Mouse (Mus musculus) stomach, postnatal 0 days (tissue): Measurements from ENCODE around the gene Spink4. TPM values are rescaled to one million over a fixed set of nuclear protein-coding genes. Genes with fewer than 3 reads are reported as not detected.

Experiments
- ATAC-seq: fragments of 200-750 bp; cut with Nextera tagmentation; 2 replicates; pipeline ENCODE4 v1.8.0; 2017; ENCODE audit not compliant: low FRiP score, low TSS enrichment
- DNase-seq: peaks from one replicate; pipeline ENCODE4 v3.0.0-alpha.2; 2016; ENCODE audit warnings: low spot score
- H3K27ac ChIP-seq: fragments of 300-500 bp; sonication (generic); replicated peaks from 2 replicates; pipeline ENCODE4 v1.5.1; 2014; ENCODE audit warnings: mild to moderate bottlenecking, control low read depth
- H3K27me3 ChIP-seq: fragments of 300-500 bp; sonication (generic); 2 replicates; pipeline ENCODE4 v1.6.1; 2014; ENCODE audit warnings: low read length; ENCODE audit not compliant: control insufficient read depth, insufficient read depth
- H3K36me3 ChIP-seq: fragments of 300-500 bp; sonication (generic); 2 replicates; pipeline ENCODE4 v1.6.1; 2014; ENCODE audit warnings: low read length, mixed read lengths; ENCODE audit not compliant: control insufficient read depth, insufficient read depth
- H3K4me1 ChIP-seq: fragments of 300-500 bp; sonication (generic); replicated peaks from 2 replicates; pipeline ENCODE4 v1.6.1; 2014; ENCODE audit warnings: antibody characterized with exemption; ENCODE audit not compliant: control insufficient read depth, insufficient read depth
- H3K4me2 ChIP-seq: fragments of 300-500 bp; sonication (generic); replicated peaks from 2 replicates; pipeline ENCODE4 v1.6.1; 2014; ENCODE audit warnings: low read depth, mild to moderate bottlenecking, control low read depth, moderate library complexity
- H3K4me3 ChIP-seq: fragments of 300-500 bp; sonication (generic); 2 replicates; pipeline ENCODE4 v1.5.1; 2014; ENCODE audit warnings: low read depth, low read length, control low read depth
- H3K9ac ChIP-seq: fragments of 300-500 bp; sonication (generic); 2 replicates; pipeline ENCODE4 v1.6.1; 2014; ENCODE audit warnings: mild to moderate bottlenecking, low read length, control low read depth, mixed read lengths
- H3K9me3 ChIP-seq: fragments of 300-500 bp; sonication (generic); 2 replicates; pipeline ENCODE4 v1.6.1; 2016; ENCODE audit warnings: low read length; ENCODE audit not compliant: control insufficient read depth
- CTCF ChIP-seq: IDR thresholded peaks from 2 replicates; pipeline ENCODE4 v1.5.1; 2016; ENCODE audit warnings: antibody characterized with exemption, low read depth, mild to moderate bottlenecking, moderate library complexity
- EP300 ChIP-seq: optimal IDR thresholded peaks from 2 replicates; pipeline ENCODE3; 2016; ENCODE audit warnings: antibody characterized with exemption
- WGBS: fragments of 180-500 bp; shearing (Covaris S2); extraction: QIAGEN DNeasy Blood & Tissue Kit; methylation state at CpG from one replicate; pipeline ENCODE4 v1.1.7; 2014; 5-methylcytosine and 5-hydroxymethylcytosine counted together
- polyA plus RNA-seq: library from polyadenylated mRNA; unstranded; fragments of >200 nt; fragmentation: Nextera tagmentation; extraction: Ambion mirVana; gene quantifications from 2 replicates; pipeline ENCODE4 v1.2.1, GENCODE M21; 2015

Gene Spink4
- 75.5 and 86.9 TPM in 2 replicates for polyA plus RNA-seq

- no peaks in the 10 kb centered on the region; the same call in 1 of the 2 replicates for H3K4me1 ChIP-seq
- H3K9ac ChIP-seq, result no peak within 1 kb of the TSS
- H3K9me3 ChIP-seq, result no peaks in the 10 kb centered on the region
- H3K4me2 ChIP-seq, result no peak within 1 kb of the TSS
- TF ChIP-seq EP300, result no peak
- no peaks in the 10 kb centered on the region for H3K36me3 ChIP-seq
- ATAC-seq (peak; percentile 28; the same call in 1 of the 2 replicates), DNase-seq (peak; percentile 66)
- 14% methylated on average over 3 of the region's 3 CpGs for WGBS
- H3K27ac ChIP-seq, result no peak within 1 kb of the TSS
- H3K4me3 ChIP-seq, result no peak within 1 kb of the TSS
- no peaks in the 10 kb centered on the region for H3K27me3 ChIP-seq
These were observed at the start of gene Spink4 for GRCm38 (mm10) chr4:40919785-40920184. TSS of gene Spink4 (plus strand) at chr4:40920052.

GRCm38 (mm10) chr4:40870206-40870605 is 49.6 kb upstream of the Spink4 start:
- Histone ChIP-seq H3K4me3 (no peak overlapping the region), H3K36me3 (no peaks in the 10 kb centered on the region), H3K27me3 (no peaks in the 10 kb centered on the region), H3K9me3 (no peaks in the 10 kb centered on the region), H3K9ac (no peak overlapping the region), H3K4me2 (no peak overlapping the region), H3K27ac (no peak overlapping the region), H3K4me1 (peaks cover 3% of the 10 kb centered on the region)
- ATAC-seq (no peak), DNase-seq (no peak)
- no peak for TF ChIP-seq EP300
- TF ChIP-seq CTCF, result no peak
- 85% methylated on average over 4 of the region's 4 CpGs for WGBS

- Histone ChIP-seq H3K27ac (no peak overlapping the region), H3K27me3 (no peaks in the 10 kb centered on the region), H3K4me1 (peaks cover 4% of the 10 kb centered on the region), H3K4me2 (no peak overlapping the region), H3K9me3 (no peaks in the 10 kb centered on the region), H3K4me3 (no peak overlapping the region), H3K9ac (no peak overlapping the region), H3K36me3 (no peaks in the 10 kb centered on the region)
- no peak for ATAC-seq
- TF ChIP-seq EP300 (no peak), CTCF (no peak)
- WGBS, result 80% methylated on average over 3 of the region's 3 CpGs
- DNase-seq, result no peak
These were observed 47.7 kb upstream of the Spink4 start for GRCm38 (mm10) chr4:40872129-40872528.

GRCm38 (mm10) chr4:40873320-40873719 is 46.5 kb upstream of the Spink4 start:
- no peak for DNase-seq
- Histone ChIP-seq H3K9ac (0 out of 2 replicates have a peak overlapping the region, but pooled peaks have one; percentile 31), H3K4me2 (no peak overlapping the region), H3K4me3 (no peak overlapping the region), H3K9me3 (no peaks in the 10 kb centered on the region), H3K4me1 (peaks cover 6% of the 10 kb centered on the region), H3K36me3 (no peaks in the 10 kb centered on the region), H3K27me3 (no peaks in the 10 kb centered on the region), H3K27ac (peak overlapping the region; percentile 71; the same call in 1 of the 2 replicates)
- no peak for TF ChIP-seq CTCF
- TF ChIP-seq EP300, result no peak
- no peak for ATAC-seq
- WGBS, result 41% methylated on average over 2 of the region's 2 CpGs

- no peak for DNase-seq
- Histone ChIP-seq H3K4me1 (peaks cover 6% of the 10 kb centered on the region), H3K27me3 (no peaks in the 10 kb centered on the region), H3K9ac (peak overlapping the region; percentile 23; the same call in 1 of the 2 replicates), H3K9me3 (no peaks in the 10 kb centered on the region), H3K27ac (peak overlapping the region; percentile 71), H3K4me3 (no peak overlapping the region), H3K4me2 (no peak overlapping the region), H3K36me3 (no peaks in the 10 kb centered on the region)
- ATAC-seq, result 0 out of 2 replicates have a peak, but pooled peaks have one; percentile 44
- TF ChIP-seq EP300 (no peak), CTCF (no peak)
- WGBS, result 28% methylated on average over 6 of the region's 6 CpGs
These were observed 45.7 kb upstream of the Spink4 start for GRCm38 (mm10) chr4:40874151-40874600.

- H3K4me3 ChIP-seq, result no peak overlapping the region
- H3K4me1 ChIP-seq, result peaks cover 6% of the 10 kb centered on the region
- H3K9me3 ChIP-seq, result no peaks in the 10 kb centered on the region
- ATAC-seq, result no peak
- DNase-seq, result no peak
- H3K36me3 ChIP-seq, result no peaks in the 10 kb centered on the region
- H3K4me2 ChIP-seq, result no peak overlapping the region
- no peak overlapping the region for H3K27ac ChIP-seq
- H3K9ac ChIP-seq, result no peak overlapping the region
- H3K27me3 ChIP-seq, result no peaks in the 10 kb centered on the region
- TF ChIP-seq CTCF (no peak), EP300 (no peak)
- 83% methylated on average over 5 of the region's 5 CpGs for WGBS
These were observed 44.9 kb upstream of the Spink4 start for GRCm38 (mm10) chr4:40874794-40875552.
